Mouse (Mus musculus): Measurements from ENCODE around the gene Ndufb3.

- no peak for TF ChIP-seq CTCF (IDR thresholded peaks at IDR 0.05; ENCODE audit: low read depth, low read length)
- TF ChIP-seq POLR2AphosphoS5 (IDR thresholded peaks at IDR 0.05; ENCODE audit: insufficient replicate concordance, low read depth, low read length): no peak
These were observed 30.0 kb downstream of the Ndufb3 start for GRCm38 (mm10) chr1:58616176-58616575.

Data from G1E (cell line).